Mouse (Mus musculus) ES-E14 (cell line): ENCODE measurements around the gene Serpine2.

Experiments used
- CHD2 ChIP-seq: IDR thresholded peaks from 2 replicates; pipeline ENCODE4 v1.6.1; 2014; ENCODE audit warnings: mild to moderate bottlenecking, low read depth, low read length, inconsistent platforms
- HCFC1 ChIP-seq: IDR thresholded peaks from 2 replicates; pipeline ENCODE4 v1.6.1; 2012; ENCODE audit warnings: low read length, inconsistent platforms, borderline replicate concordance; ENCODE audit not compliant: insufficient read depth
- ZC3H11A ChIP-seq: IDR thresholded peaks from 2 replicates; pipeline ENCODE4 v1.6.1; 2012; ENCODE audit warnings: low read depth, mild to moderate bottlenecking, inconsistent platforms, low read length, borderline replicate concordance
- ZNF384 ChIP-seq: IDR thresholded peaks from 2 replicates; pipeline ENCODE4 v1.6.1; 2012; ENCODE audit warnings: low read depth, low read length, inconsistent platforms

- TF ChIP-seq ZNF384 (no peak), CHD2 (no peak), ZC3H11A (no peak), HCFC1 (no peak)
Observed at GRCm38 (mm10) chr1:79761917-79762271, 99.1 kb downstream of the Serpine2 start.
